13 mouse cellular contexts compared by ENCODE assay signal in the genomic region with DNA sequence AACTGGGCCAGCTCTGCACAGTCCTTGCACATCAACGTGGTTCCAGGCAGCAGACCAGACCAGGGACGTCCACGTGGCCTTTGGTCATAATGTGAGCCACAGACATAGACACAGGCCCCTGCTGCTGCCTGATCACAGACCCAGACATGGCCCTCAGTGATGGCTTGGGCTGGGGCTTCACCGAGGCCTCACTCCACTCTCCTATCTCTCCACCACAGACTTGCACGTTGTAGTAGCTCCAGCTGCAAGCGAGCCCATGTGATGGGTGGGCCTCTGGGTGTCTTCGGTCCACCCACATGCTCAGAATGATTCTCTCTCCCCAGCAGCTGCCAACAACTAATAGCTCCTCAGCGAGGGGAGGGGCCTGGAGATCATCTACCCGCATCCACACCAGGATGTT. TPM values are rescaled to one million over a fixed set of nuclear protein-coding genes. Genes with fewer than 3 reads are reported as not detected.
"Had no signal": no experiment of that assay in that cellular context is flagged by ENCODE, and none has a peak within 500 bp of the region (broad histone marks: within the 10 kb centered on the region; RNA-seq: fewer than 3 reads in every experiment).

No protein-coding gene starts in this region.

RNA-seq across cellular contexts. Expression of gene Gm12394, which starts 3.9 kb away (rescaled TPM):
- total RNA-seq: megakaryocyte, adult 5-6 weeks; monocyte, adult 5-6 weeks; neutrophil, adult 5-6 weeks had no signal
- polyA plus RNA-seq: inflammation-experienced regulatory T-cells, adult 6 months; lung, adult 2 months; spleen, adult 2 months had no signal

RNA-seq across cellular contexts. Expression of gene Fam205a1, which starts 6.8 kb away (rescaled TPM):
- total RNA-seq: megakaryocyte, adult 5-6 weeks; monocyte, adult 5-6 weeks; neutrophil, adult 5-6 weeks had no signal
- polyA plus RNA-seq: inflammation-experienced regulatory T-cells, adult 6 months; intestine, postnatal 0 days; kidney, embryonic 16.5 days; limb, embryonic 10.5 days; lung, adult 2 months; lung, postnatal 0 days; midbrain, embryonic 15.5 days; spleen, adult 2 months; thymus, postnatal 0 days had no signal

RNA-seq across cellular contexts. Expression of gene Fam205c, which starts 13.6 kb away (rescaled TPM):
- total RNA-seq: megakaryocyte, adult 5-6 weeks; monocyte, adult 5-6 weeks; neutrophil, adult 5-6 weeks had no signal
- polyA plus RNA-seq: inflammation-experienced regulatory T-cells, adult 6 months; limb, embryonic 14.5 days; lung, adult 2 months; lung, postnatal 0 days; spleen, adult 2 months had no signal

RNA-seq across cellular contexts. Expression of gene Phf24, which starts 56.0 kb away (rescaled TPM):
- total RNA-seq: megakaryocyte, adult 5-6 weeks; monocyte, adult 5-6 weeks; neutrophil, adult 5-6 weeks had no signal
- polyA plus RNA-seq: inflammation-experienced regulatory T-cells, adult 6 months; limb, embryonic 10.5 days had no signal
